Mouse (Mus musculus): ENCODE measurements around the gene Ttll5. TPM values are rescaled to one million over a fixed set of nuclear protein-coding genes. Genes with fewer than 3 reads are reported as not detected.

Ttll5 gene
- polyA plus RNA-seq, 1 experiment from 2014 or later: 16.7 TPM

DNA sequence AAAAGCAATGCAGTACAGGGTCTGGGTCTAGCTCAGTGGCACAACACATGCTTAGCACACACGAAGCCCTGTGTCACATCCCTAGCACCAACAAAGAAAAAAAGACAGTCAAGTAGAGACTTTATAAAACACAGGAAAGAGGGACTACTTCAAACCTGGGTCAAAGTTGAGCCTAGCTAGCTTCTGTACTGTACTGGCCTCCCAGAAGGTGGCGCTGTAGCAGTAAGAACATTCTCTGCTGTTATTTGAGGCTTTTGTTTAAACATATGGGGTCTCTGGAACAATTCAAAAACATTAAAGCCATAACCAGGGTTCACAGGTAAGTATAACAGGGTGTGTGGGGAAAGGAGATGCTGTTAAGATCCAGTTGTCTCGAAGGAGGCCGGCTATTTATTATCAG lies 200.0 kb downstream of the Ttll5 start:
- WGBS: 57% methylated on average over 4 of the region's 4 CpGs

DNA sequence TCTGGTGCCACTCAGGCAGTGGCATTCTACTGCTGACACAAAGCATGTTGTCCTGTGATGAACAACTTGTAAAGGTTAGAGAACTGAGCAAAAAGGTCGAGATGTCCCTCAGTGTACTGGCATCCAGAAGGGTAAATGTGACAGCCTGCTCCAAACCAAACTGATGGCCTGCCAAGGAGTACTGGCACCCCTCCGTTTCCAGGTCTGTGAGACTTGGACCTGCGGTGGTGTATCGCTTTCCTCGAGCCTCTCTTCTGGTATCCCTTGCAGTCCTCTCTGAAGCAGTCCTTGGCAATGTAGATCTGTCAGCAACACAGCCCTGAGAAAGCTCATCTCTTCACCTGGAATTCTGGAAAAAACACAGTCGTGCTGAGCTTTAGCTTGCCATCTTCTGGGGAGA lies 201.0 kb downstream of the Ttll5 start:
- WGBS: 89% methylated on average over 6 of the region's 6 CpGs
- Histone ChIP-seq H3K27ac (replicated peaks) (no peak overlapping the region), H3K4me2 (replicated peaks) (no peak overlapping the region), H3K9ac (replicated peaks) (no peak overlapping the region), H3K4me1 (peaks cover 3% of the 10 kb centered on the region; the same call in 1 of the 2 replicates), H3K9me3 (no peaks in the 10 kb centered on the region), H3K27me3 (no peaks in the 10 kb centered on the region), H3K36me3 (0 out of 2 replicates have a peak, but pooled peaks cover 6% of the 10 kb centered on the region), H3K4me3 (no peak overlapping the region)
- no peak for ATAC-seq (ENCODE audit: low FRiP score, low read depth)

More for the DNA sequence above, 200.0 kb downstream of the Ttll5 start:
- Histone ChIP-seq H3K4me1 (peaks cover 3% of the 10 kb centered on the region; the same call in 1 of the 2 replicates), H3K9me3 (no peaks in the 10 kb centered on the region), H3K9ac (replicated peaks) (no peak overlapping the region), H3K27ac (replicated peaks) (no peak overlapping the region), H3K4me3 (no peak overlapping the region), H3K27me3 (no peaks in the 10 kb centered on the region), H3K36me3 (0 out of 2 replicates have a peak, but pooled peaks cover 6% of the 10 kb centered on the region), H3K4me2 (replicated peaks) (no peak overlapping the region)
- no peak for ATAC-seq (ENCODE audit: low FRiP score, low read depth)

DNA sequence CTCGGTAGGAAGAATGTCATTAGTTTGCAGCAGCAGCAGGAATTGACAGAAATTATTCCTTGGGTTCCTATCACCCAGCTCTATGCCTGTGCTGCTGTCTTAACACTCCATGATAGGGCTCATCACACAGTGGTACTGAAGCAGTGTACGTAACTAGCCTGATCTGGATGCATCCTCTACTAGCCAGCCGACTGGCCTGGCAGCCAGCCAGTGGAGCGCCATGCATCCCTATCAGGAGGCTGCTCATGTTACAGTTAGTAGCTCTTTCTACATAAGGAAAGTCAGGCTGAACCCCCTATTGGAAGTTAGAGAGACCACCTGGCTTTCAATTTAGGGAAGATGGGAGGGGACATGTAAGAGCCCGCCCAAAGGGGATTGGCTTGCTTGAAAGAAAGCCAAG lies 202.5 kb downstream of the Ttll5 start:
- Histone ChIP-seq H3K36me3 (0 out of 2 replicates have a peak, but pooled peaks cover 6% of the 10 kb centered on the region), H3K9ac (replicated peaks) (no peak overlapping the region), H3K9me3 (no peaks in the 10 kb centered on the region), H3K27ac (replicated peaks) (no peak overlapping the region), H3K4me1 (peaks cover 3% of the 10 kb centered on the region; the same call in 1 of the 2 replicates), H3K4me2 (replicated peaks) (no peak overlapping the region), H3K4me3 (no peak overlapping the region), H3K27me3 (no peaks in the 10 kb centered on the region)
- ATAC-seq (ENCODE audit: low FRiP score, low read depth): no peak
- 82% methylated on average over 5 of the region's 5 CpGs for WGBS

DNA sequence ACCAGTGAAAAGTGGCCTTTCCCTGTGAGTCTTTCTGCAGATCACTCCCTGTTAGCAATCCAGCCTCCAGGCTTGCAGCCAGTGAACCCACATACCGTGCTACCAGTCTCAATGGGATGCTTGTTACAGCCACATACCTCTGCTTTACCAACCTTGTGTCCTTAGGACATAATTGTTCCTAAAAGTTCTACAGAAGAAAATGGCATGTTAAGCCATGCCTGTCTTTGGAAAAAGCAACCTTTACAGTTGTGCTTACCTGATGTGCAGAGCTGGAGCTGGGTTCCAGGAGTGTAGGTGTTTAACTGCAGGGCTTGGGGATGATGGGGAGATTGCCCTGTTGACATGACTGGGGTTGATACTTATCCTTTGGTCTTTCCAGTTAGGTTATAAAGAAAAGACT lies 203.3 kb downstream of the Ttll5 start:
- Histone ChIP-seq H3K4me3 (no peak overlapping the region), H3K9me3 (no peaks in the 10 kb centered on the region), H3K4me1 (peaks cover 3% of the 10 kb centered on the region; the same call in 1 of the 2 replicates), H3K36me3 (0 out of 2 replicates have a peak, but pooled peaks cover 6% of the 10 kb centered on the region), H3K9ac (replicated peaks) (no peak overlapping the region), H3K27me3 (no peaks in the 10 kb centered on the region), H3K4me2 (replicated peaks) (no peak overlapping the region), H3K27ac (replicated peaks) (no peak overlapping the region)
- no peak for ATAC-seq (ENCODE audit: low FRiP score, low read depth)
- 79% methylated on average over 1 of the region's 1 CpGs for WGBS

DNA sequence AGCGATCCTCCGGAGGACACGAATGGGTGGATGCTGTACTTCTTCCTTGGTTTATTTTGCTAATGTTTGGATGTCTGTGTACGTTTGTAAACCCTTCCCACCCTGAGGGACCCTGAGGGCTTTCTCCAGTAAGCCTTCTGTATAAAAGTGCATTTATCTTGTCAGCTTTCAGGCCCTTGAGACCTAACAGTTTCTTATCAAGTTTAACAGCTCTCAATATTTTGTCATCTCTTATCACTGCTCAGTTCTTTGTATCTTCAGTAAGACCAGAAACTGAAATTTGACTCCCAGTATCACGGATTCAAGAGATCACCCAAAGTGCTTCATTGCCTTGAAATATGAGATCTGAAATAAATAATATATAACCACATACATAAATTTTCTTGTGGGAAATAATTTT lies 206.5 kb downstream of the Ttll5 start:
- no peak overlapping the region for H3K4me3 ChIP-seq
- 91% methylated on average over 5 of the region's 5 CpGs for WGBS
- ATAC-seq (ENCODE audit: low FRiP score, low read depth): no peak
- H3K4me1 ChIP-seq: no peaks in the 10 kb centered on the region
- H3K9me3 ChIP-seq: no peaks in the 10 kb centered on the region
- 0 out of 2 replicates have a peak, but pooled peaks cover 1% of the 10 kb centered on the region for H3K36me3 ChIP-seq
- H3K9ac ChIP-seq (replicated peaks): no peak overlapping the region
- H3K27ac ChIP-seq (replicated peaks): no peak overlapping the region
- H3K27me3 ChIP-seq: no peaks in the 10 kb centered on the region
- H3K4me2 ChIP-seq (replicated peaks): no peak overlapping the region

DNA sequence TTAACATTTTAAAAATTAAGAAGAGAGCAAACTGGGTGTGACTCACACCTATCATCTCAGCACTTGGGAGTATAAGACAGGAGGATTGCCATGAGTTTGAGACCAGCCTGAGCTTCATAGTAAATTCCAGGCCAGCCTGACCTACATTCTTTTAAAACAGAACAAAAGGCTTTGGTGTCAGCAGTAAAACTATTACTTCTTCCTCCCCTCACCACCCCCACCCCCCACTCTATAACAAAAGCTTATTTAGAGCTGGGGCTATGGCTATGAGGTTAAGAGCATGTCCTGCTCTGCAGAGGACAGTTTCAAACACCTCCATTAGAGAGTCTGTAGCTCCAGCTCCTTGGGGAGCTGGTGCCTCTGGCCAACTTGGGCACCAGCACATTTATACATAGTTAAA lies 211.1 kb downstream of the Ttll5 start:
- Histone ChIP-seq H3K4me2 (replicated peaks) (no peak overlapping the region), H3K9ac (replicated peaks) (no peak overlapping the region), H3K9me3 (no peaks in the 10 kb centered on the region), H3K27ac (replicated peaks) (no peak overlapping the region), H3K4me1 (peaks cover 17% of the 10 kb centered on the region), H3K36me3 (no peaks in the 10 kb centered on the region), H3K4me3 (no peak overlapping the region), H3K27me3 (no peaks in the 10 kb centered on the region)
- ATAC-seq (ENCODE audit: low FRiP score, low read depth): no peak

DNA sequence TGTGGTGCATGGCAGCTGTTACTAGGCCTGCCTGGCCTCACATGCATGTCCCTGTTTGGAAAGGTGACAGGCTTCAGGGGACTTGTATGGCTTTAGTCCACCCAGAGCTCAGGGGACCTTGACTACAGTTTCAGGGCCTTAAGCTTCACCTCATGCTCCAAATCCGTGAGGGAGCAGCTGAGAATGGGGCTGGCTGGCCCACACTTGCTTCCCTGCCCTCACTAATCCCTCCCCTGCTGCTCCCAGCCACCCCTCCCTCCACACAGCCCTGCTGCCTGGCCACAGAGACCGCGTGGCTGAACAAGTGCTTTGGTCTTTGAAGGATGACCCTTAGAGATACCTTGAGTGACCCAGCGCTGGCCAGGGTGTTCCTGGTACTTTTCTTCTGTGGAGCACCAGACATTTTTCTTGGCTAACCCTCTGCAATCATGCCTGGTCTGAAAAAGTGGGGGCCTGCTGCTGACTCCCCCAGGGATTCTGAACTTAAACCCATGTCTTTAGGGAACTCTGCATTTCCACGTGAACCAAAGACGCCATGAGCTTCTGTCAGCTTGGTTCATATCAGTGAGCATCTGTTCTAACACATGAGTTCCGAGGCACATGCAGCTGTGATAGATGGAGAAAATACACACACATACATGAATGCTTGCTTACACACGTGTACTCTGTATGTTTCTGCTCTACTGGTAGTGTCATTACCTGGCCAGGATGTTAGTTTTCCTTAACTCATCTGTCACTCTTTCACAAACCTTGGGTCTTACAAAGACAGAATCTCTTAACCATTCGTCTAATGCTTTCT lies 212.1 kb downstream of the Ttll5 start:
- no peak overlapping the region for H3K9ac ChIP-seq (replicated peaks)
- peaks cover 17% of the 10 kb centered on the region for H3K4me1 ChIP-seq
- no peak overlapping the region for H3K27ac ChIP-seq (replicated peaks)
- no peaks in the 10 kb centered on the region for H3K9me3 ChIP-seq
- WGBS: 39% methylated on average over 9 of the region's 9 CpGs
- H3K27me3 ChIP-seq: no peaks in the 10 kb centered on the region
- H3K36me3 ChIP-seq: no peaks in the 10 kb centered on the region
- H3K4me3 ChIP-seq: no peak overlapping the region
- no peak for ATAC-seq (ENCODE audit: low FRiP score, low read depth)
- no peak overlapping the region for H3K4me2 ChIP-seq (replicated peaks)

DNA sequence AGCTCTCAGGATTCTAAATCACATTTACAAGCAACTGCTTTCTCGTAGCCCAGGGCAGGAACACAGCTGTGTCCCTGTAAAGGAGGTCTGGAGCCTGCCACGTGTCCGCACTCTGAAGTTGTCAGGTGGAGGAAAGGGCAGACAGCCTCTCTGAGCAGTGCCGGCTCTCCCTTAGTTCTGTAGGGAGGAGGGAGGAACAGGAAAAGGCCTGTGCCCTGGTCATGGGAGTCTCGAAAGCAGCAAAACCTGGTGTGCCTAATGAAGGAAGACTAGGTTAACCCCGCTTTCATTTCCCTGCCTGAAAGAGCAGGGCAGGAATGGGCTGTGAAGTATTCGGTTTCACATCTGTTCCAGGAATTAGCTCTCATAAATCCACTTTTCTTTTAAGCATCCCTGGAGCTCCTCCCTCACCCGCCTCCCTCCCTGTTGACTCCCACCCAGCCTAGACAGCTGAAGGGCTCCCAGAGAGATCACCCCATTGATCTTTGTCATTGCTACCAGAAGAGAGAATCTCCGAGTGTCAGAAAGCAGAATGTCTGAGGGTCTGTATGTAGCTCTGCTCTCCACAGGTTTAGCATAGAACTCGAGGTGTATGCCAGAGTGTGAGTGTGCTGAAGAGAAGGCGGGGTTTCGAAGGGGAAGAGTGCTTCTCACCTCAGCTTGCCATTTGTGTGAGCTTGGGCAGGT lies 212.9 kb downstream of the Ttll5 start:
- no peak overlapping the region for H3K4me3 ChIP-seq
- H3K36me3 ChIP-seq: no peaks in the 10 kb centered on the region
- 24% methylated on average over 12 of the region's 12 CpGs for WGBS
- peaks cover 17% of the 10 kb centered on the region for H3K4me1 ChIP-seq
- H3K4me2 ChIP-seq (replicated peaks): no peak overlapping the region
- no peak overlapping the region for H3K27ac ChIP-seq (replicated peaks)
- no peak for ATAC-seq (ENCODE audit: low FRiP score, low read depth)
- no peaks in the 10 kb centered on the region for H3K9me3 ChIP-seq
- H3K27me3 ChIP-seq: no peaks in the 10 kb centered on the region
- H3K9ac ChIP-seq (replicated peaks): no peak overlapping the region

DNA sequence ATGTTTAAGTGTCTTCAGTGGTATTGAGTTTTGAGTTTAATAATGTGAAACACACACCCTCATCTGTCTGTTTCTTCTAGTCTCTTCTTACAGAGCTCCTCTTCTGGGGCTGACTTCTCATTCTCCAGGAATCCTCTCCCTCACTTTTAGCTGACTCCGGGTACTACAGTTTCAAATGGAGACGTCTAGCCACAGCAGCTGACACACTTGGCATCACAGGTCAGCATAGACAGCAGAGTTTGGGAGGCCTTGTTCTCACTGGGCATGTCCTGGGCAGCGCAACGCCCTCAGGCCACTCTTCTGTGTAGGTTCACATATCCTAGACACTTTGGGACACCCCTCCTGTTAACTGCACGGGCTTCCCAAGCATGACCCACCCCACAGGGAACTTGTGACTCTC lies 214.6 kb downstream of the Ttll5 start:
- Histone ChIP-seq H3K27me3 (no peaks in the 10 kb centered on the region), H3K9me3 (no peaks in the 10 kb centered on the region), H3K4me2 (replicated peaks) (no peak overlapping the region), H3K4me3 (no peak overlapping the region), H3K27ac (replicated peaks) (no peak overlapping the region), H3K36me3 (peaks cover 8% of the 10 kb centered on the region; the same call in 1 of the 2 replicates), H3K4me1 (peaks cover 17% of the 10 kb centered on the region), H3K9ac (replicated peaks) (no peak overlapping the region)
- 82% methylated on average over 5 of the region's 5 CpGs for WGBS
- ATAC-seq (ENCODE audit: low FRiP score, low read depth): no peak

DNA sequence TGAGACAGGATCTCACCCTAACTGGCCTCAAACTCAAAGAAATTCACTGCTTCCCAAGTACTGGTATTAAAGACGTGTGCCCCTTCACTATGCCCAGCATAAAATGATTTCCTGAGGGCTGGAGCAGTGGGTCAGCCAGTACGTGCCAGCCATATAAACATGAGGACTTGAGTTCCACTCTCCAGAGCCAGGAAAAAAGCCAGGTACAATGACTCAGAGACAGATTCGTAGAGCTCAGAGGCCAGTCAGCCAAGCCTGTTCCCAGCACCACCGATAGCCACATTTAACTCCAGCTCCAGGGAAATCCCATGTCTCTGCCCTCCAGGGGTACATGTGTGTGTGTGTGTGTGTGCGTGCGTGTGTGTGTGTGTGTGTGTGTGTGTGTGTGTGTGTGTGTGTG lies 215.3 kb downstream of the Ttll5 start:
- Histone ChIP-seq H3K27ac (replicated peaks) (no peak overlapping the region), H3K9me3 (no peaks in the 10 kb centered on the region), H3K27me3 (no peaks in the 10 kb centered on the region), H3K4me3 (no peak overlapping the region), H3K9ac (replicated peaks) (no peak overlapping the region), H3K4me2 (replicated peaks) (no peak overlapping the region), H3K36me3 (peaks cover 8% of the 10 kb centered on the region; the same call in 1 of the 2 replicates), H3K4me1 (peaks cover 17% of the 10 kb centered on the region)
- WGBS: 86% methylated on average over 4 of the region's 6 CpGs
- no peak for ATAC-seq (ENCODE audit: low FRiP score, low read depth)

DNA sequence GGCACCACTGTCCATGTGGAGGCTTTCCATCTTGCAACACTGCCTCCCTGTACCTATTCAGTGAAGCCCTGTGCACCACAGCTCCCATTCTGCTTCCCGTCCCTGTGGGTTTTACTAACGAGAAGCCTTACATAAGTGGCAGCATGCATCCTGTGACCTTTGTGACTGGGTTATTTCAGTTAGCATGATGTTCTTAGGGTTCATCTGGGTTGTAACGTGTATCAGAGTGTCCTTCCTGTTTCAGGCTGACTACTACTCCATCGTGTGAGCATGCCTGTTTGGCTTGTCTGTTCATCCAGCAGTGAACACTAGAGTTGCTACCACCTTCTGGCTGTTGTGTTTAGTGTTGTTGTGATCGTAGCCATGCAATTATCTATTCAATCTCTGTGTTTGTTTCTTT lies 221.7 kb downstream of the Ttll5 start:
- Histone ChIP-seq H3K4me2 (replicated peaks) (no peak overlapping the region), H3K27me3 (no peaks in the 10 kb centered on the region), H3K27ac (replicated peaks) (no peak overlapping the region), H3K36me3 (peaks cover 8% of the 10 kb centered on the region; the same call in 1 of the 2 replicates), H3K9me3 (no peaks in the 10 kb centered on the region), H3K4me1 (peaks cover 3% of the 10 kb centered on the region; the same call in 1 of the 2 replicates), H3K4me3 (no peak overlapping the region), H3K9ac (replicated peaks) (no peak overlapping the region)
- whole genome bisulfite sequencing: 91% methylated on average over 5 of the region's 5 CpGs
- ATAC-seq (ENCODE audit: low FRiP score, low read depth): no peak

DNA sequence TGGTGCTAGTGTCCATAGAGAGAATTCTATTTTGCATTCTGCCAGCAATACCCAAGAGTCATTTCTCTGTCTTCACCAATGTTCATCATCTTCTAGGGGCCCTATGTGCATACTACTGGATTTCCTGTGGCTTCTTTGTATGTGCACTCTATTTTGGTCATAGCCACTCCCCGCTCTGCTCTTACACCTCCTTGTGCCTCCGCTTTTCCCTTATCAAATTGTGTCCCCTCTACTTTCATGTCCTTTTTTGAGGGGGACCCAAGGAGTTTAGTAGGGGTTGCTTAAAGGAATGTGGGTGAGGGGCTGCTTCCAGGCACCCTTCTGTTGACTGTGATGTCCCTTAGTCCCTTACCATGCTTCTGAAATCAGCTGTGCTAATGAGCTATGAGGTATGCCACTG lies 222.3 kb downstream of the Ttll5 start:
- no peak overlapping the region for H3K4me2 ChIP-seq (replicated peaks)
- ATAC-seq (ENCODE audit: low FRiP score, low read depth): no peak
- H3K27ac ChIP-seq (replicated peaks): no peak overlapping the region
- WGBS: 94% methylated on average over 2 of the region's 2 CpGs
- peaks cover 3% of the 10 kb centered on the region; the same call in 1 of the 2 replicates for H3K4me1 ChIP-seq
- no peaks in the 10 kb centered on the region for H3K27me3 ChIP-seq
- no peak overlapping the region for H3K4me3 ChIP-seq
- H3K9ac ChIP-seq (replicated peaks): no peak overlapping the region
- peaks cover 8% of the 10 kb centered on the region; the same call in 1 of the 2 replicates for H3K36me3 ChIP-seq
- H3K9me3 ChIP-seq: no peaks in the 10 kb centered on the region
